Comparison of ENCODE assay signal across 2 mouse cellular contexts in the genomic region with DNA sequence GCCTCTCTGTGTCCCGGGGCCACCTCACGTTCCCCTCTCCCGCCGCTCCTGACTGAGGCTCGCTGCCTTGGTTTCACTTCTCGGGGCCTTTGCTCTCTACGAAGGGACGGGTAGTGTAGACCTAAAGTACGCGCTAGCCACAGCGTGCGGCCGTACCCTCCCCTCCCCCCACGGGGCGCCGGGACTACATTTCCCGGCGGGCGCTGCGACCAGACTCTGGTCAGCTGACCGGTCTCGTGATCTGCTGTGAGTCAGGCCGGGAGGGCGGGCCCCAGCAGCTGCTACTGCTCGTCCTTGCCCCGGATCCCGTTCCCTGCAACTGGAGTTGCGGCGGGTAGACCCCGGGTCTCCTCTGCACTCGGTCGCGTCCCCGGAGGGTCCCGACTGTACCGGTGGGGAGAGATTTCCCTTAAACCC.
TF ChIP-seq lines count a peak whose summit lies in the region.

No protein-coding gene starts in this region.

TF ChIP-seq in C2C12, 6 proteins besides CTCF, POLR2A, EP300 and RAD21:
- TF ChIP-seq FOSL1 (IDR thresholded peaks at IDR 0.05; ENCODE audit: insufficient read depth, low read length, poor library complexity, severe bottlenecking) (peak; percentile 38), MAX (IDR thresholded peaks at IDR 0.05) (no peak), USF1 (IDR thresholded peaks at IDR 0.05; ENCODE audit: low read depth) (peak; percentile 97), CEBPB (IDR thresholded peaks at IDR 0.05; ENCODE audit: low read depth) (no peak), MYOG (IDR thresholded peaks at IDR 0.05; ENCODE audit: control insufficient read depth, extremely low read depth, insufficient read length) (no peak), MYOD1 (IDR thresholded peaks at IDR 0.05; ENCODE audit: control insufficient read depth, insufficient read length, low read depth) (peak; percentile 93)

TF ChIP-seq in myocyte, 11 proteins besides CTCF, POLR2A, EP300 and RAD21:
- peak; percentile 59 for TF ChIP-seq TCF3 (IDR thresholded peaks at IDR 0.05; ENCODE audit: insufficient read length, low read depth)
- peak; percentile 51 for TF ChIP-seq TCF12 (IDR thresholded peaks at IDR 0.05; ENCODE audit: insufficient read depth, poor library complexity, severe bottlenecking)
- peak; percentile 40 for TF ChIP-seq SRF (IDR thresholded peaks at IDR 0.05; ENCODE audit: control insufficient read depth, insufficient read length, low read depth)
- TF ChIP-seq MYOG (IDR thresholded peaks at IDR 0.05; ENCODE audit: control insufficient read depth in 1 of 3, insufficient read depth in 1 of 3, insufficient read length in 2 of 3, low read depth in 2 of 3): peak; percentile 75 to 94 (median 88)
- TF ChIP-seq E2F4 (IDR thresholded peaks at IDR 0.05; ENCODE audit: insufficient read depth): no peak
- no peak for TF ChIP-seq MAX (IDR thresholded peaks at IDR 0.05; ENCODE audit: low read depth)
- TF ChIP-seq REST (IDR thresholded peaks at IDR 0.05; ENCODE audit: insufficient read depth, insufficient read length): peak; percentile 3
- peak; percentile 20 to 98 (median 96) for TF ChIP-seq MYOD1 (IDR thresholded peaks at IDR 0.05; ENCODE audit: control insufficient read depth in 1 of 3, insufficient read length in 2 of 3, low read depth in 2 of 3)
- TF ChIP-seq USF1 (IDR thresholded peaks at IDR 0.05; ENCODE audit: low read depth): peak; percentile 99
- TF ChIP-seq POLR2AphosphoS2 (IDR thresholded peaks at IDR 0.05; ENCODE audit: insufficient read length, low read depth): peak; percentile 89
- TF ChIP-seq CEBPB (IDR thresholded peaks at IDR 0.05; ENCODE audit: insufficient read depth, poor library complexity, severe bottlenecking): no peak
